Mouse (Mus musculus) embryo, embryonic 10.5 days (tissue): ENCODE results near the gene Anks1b.

Experiments
- DNase-seq: peaks from one replicate; pipeline ENCODE4 v3.0.0-alpha.2; 2015; ENCODE audit warnings: low spot score

Gene Anks1b

DNA sequence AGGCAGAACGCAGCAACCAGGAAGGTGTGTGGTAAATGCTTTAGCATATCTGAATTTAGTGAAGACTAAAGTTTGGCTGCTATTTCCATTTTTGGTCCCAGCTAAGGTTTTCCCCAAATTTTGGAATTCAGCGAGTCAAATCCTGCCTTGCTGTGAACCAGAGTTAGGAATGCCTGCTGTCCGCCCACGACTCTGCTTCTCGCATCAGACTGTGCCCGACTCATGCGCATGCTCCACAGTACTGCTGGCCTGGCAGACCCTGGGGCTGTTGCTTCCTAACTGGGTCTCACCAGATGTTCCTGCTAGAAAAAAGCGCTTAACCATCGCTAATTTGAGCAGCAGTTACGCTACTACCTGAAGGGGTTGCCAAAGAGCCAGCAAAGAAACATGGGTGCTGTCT is 801.1 kb downstream of the Anks1b start:
- no peak for DNase-seq

DNA sequence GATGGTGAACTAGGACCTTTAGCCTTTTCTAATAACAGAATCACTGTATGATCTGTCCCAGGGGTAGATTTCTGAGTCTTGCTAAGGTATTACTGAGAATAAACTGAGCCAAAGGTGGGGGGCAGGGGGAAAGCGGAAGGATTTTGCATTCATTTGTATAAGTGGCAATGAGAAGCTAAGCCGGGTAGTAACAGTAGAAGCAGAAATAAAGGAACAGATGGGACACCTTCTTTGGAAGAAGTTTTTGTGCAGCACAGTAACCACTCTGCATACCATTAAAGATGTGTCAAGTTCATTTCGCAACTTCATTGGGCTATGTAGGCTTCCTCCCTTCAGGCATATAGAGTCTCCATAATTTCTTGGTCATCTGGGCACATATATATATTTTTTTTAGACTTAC is 804.1 kb downstream of the Anks1b start:
- no peak for DNase-seq

DNA sequence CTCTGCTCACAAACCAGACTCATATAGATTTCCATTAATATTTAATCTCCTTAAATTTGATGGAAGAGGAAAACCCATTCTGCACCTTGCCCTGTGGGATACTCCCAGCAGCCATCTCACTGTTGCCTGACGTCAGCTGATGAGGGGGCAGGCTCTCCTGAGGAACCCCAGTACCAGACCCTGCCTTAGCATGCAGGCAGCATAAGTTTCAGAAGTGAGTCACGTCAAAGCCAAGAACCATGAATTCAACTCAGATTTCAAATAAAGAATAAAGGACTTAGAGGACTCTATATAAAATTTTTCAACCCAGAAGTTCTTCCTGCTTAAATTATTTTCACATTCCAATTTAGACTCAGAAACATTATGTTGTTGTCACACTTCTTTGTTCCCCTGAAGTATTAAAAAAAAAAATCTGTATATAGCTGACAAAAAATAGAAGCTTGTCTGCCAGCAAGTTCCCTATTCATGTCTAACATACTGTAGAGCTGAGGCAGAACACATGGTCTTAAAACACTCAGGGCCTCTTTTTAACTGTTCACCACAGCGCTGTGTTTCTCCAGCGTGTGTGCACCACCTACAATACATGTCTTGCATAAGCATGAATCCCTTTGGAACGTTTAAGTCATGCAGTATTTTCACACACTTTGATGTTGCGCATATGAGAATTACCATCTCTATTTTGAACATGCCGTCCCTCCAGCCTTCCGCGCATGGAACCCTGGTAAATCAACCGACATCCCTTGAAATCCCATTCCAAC is 806.6 kb downstream of the Anks1b start:
- DNase-seq: no peak

DNA sequence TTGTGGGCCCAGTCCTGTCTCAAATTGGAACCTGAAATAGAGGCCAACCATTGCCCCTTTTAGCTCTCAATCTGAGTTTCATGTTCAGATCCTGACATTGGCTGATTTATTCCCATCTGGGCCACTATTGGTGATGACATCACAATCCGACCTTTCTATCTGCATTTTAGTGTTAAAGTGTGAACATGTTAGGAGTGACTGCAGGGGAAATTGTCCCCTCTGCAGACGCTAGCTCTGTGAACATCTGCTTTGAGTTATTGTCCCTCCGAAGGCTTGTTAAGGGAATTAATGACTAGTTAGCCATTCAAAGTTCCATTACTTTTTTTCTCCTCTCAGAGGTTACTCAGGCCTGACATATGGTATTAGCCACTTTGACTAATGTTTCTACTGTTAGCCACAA is 810.5 kb downstream of the Anks1b start:
- DNase-seq: peak; percentile 60

DNA sequence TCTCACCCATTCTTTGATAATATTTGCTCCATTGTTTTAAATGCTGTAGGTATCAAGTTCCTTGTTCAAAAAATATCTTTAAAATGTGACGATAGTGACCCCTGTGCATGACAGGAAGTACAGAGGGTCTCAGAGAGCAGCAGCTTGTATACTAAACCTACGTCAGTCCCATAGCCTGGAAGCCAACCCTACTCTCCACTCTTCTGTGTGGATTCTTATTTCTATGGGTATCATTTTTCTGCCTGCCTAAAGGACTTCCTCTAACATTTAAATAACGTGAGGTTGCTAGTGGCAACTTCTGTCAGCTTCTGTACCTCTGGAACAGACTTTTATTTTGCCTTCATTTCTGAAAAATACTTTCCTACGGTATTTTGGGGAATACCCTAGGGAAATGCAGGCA is 812.1 kb downstream of the Anks1b start:
- no peak for DNase-seq

DNA sequence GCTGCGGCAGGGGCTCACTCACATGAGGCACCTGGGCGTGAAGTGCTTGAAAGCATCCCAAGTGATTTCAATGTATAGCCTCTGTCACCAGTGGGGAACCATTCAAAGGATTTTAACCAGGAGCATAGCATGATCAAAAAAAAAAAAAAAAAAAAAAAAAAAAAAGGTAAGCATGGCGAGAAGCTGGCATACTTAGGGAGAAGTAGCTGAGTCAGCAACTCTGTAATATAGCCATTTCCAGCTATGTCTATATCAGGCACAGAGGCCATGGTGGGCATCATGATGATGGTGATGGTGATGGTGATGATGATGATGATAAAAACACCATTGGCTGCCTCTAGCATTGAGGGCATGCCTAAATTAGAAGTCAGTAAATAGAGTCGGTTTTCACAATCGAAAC is 814.8 kb downstream of the Anks1b start:
- no peak for DNase-seq

DNA sequence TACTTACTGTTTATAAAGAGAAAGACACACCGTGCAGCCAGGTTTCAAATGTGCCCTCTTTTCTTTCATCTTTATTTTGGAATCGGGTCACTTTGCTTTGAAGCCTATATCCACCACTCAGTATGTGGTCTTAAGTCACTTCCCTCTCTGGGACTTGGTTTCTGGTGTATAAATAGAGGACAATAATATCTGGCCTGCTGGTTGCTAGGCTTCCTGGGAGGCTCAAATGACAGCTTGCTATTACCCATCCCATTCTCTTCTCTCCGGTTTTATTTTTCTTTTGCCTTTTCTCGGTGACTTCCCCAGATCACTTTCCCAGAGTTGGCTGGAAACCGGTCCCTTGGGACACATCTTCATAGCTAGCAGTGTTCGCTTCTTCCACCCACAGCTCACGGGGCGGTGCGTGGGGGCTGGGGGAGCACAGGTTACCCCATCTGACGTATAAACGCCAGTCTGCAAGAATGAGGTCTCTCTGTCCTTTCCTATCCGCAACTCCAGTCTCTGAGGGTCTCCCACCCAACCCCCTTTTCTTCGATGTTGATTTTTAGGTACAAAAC is 815.5 kb downstream of the Anks1b start:
- no peak for DNase-seq

DNA sequence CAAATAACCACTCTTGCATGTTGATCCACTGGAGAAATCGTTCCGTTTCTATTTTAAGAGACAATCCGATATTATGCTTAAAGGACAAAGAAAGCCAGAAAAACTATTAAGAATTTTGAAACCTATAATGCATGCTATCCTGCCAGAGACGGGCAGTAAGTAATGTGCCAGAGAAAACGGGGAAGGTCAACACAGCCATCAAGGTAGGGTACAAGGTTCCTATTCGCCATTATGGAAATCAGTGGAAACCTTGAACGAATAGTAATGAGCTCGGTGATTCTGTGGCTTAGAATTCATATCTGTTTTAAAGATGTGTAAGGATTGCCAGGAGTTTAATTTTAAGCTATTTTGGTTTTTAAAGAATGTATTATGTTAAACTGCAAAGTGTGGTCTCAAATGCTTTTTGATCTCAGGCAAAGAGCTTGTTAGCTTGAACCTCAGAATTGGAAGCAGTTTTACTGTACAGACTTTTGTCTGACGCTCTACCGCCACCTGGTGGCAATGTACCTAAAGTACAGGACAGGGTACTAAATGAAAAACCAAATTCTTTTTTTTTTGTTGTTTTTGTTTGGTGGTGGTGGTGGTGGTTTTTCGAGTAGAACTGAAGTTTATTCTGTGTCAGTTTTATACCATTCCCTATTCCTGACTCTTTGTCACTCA is 816.7 kb downstream of the Anks1b start:
- DNase-seq: peak; percentile 85

DNA sequence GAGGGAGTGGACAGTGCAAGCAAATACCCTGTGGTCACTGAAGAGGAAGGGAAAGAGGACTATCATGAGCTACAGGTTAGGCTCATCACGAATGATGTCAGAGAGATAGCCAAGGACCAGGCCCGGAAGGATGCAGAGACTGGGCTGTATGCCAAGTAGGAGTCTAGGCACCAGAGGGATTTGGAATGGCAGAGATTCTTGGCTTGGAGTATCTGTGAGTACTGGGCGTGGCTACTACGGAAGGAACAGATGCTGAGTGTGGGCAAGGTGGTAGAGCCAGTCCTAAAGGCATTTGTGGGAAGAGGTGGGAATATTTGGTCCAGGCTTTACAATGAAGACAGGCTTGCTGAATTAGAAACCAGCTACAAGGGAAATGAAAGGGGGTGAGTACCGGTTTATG is 823.4 kb downstream of the Anks1b start:
- DNase-seq: no peak

DNA sequence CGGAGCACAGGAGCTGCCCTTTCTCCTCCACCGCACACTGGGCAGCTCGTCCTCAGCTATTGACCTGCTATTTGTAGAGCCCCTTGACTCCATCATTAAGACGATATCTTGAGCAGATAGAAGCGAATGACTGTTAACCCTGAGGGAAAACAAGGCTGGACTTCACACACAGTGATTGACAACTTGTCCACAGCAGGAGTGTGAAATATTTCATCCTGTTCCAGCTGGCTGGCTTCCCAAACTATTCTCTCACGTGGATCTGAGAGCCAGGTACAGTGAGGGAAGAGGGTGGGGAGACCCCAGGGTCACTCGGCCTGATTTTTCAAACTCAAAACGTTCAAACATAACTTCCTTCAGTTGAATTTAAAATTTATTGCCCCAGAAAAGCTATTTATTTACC is 824.1 kb downstream of the Anks1b start:
- no peak for DNase-seq

DNA sequence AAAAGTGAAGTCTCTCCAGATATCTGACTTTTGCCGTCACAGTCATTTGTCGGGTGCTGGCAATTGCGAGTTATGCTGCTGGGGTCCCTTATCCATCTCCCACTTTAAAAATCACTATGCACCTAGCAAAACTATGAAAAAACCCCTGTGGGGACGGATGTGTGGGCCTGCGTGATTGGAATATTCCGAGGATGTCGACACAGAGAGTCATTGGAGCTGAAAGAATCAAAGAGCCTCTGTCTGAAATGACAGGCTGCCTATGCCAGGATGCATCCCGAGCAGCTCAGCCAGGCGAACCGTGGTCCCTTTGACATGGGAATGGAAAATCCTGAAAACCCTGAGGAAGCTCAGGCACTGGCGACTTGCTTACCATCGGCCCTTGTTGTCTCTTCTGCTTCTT is 825.9 kb downstream of the Anks1b start:
- no peak for DNase-seq

DNA sequence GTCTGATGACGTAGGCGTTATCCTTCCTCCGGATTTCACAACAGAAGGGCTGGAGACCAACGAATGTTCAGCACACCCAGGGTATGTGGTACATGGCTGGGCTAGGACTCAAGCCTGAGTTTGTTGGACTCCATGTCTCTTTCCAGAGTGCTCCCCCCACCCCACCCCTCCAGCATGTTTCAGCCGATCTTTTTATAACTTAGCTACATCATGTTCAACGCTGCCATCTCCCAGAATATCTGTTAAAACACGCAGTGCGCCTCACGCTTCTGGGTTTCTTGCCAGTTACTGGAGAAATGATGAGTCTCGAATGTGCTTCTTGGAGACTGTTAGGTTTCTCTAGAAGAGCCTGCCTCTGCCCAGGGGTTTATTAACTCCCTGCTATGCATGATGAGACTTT is 831.3 kb downstream of the Anks1b start:
- no peak for DNase-seq

DNA sequence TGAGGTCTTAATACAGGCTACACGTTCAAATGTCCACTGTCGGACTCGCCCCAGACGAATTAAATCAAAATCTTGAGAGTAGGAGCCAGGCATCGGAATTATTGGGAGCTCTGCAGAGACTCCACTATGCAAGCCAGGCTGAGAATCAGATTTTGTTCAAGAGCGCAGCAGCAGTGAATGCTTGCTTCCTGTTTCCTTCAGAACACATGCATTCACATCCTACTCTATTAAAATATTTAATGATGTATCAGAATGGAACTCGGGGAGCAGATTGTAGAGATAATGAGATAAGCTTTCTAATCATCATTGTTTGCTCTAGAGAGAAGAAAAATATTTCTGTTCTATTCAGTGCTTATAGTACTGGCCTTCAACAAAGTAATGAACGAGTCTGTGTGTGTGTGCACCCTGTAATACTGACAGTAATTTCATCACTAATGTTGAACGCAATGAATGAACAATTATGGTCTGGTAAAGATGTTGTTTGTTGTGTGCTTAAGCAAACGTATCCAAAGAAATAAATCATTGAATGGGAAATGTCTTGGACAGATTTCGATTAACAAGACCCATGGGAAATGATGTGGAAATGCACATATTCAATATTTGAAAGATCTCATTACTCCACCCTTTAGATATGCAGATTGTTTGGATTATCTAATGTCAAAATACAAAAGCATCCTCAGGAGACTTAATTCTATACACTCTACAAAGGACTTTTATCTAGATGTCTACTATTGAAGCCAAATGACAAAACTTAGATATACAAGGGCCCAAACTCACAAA is 835.7 kb downstream of the Anks1b start:
- DNase-seq: no peak

DNA sequence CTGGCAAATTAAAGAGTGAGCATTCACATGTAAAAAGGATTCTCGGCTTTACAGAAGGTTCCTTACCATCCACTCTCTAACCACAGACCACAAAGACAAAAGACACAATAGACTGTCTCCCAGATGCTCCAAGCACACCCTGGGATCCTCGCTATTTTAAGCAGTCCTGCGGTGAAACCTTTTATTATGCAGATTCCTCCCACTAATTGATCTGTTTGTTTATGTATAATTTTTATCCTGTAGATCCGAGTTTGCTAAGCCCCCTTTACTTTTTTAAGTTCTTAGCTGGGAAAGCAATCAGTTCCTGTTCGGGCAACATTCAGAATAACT is 836.3 kb downstream of the Anks1b start:
- no peak for DNase-seq

DNA sequence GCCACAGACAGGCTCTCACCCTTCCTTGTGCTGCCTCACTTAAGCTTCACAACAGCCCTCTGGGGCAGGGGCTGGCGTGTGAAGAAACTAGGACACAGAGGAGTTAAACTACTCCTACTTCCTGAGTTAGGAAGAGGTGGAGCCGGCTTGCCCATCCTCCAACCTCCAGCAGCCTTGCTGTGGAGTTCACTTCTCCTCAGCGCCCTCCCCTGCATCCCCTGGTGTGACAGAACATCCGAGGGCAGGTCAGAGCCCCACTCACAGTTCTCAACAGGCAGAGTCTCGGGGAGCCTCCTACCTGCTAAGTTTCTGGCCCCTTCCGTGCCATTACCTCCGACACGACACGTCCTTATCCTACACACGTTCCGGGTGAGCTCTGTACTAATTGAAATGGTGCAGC is 844.7 kb downstream of the Anks1b start:
- DNase-seq: no peak

DNA sequence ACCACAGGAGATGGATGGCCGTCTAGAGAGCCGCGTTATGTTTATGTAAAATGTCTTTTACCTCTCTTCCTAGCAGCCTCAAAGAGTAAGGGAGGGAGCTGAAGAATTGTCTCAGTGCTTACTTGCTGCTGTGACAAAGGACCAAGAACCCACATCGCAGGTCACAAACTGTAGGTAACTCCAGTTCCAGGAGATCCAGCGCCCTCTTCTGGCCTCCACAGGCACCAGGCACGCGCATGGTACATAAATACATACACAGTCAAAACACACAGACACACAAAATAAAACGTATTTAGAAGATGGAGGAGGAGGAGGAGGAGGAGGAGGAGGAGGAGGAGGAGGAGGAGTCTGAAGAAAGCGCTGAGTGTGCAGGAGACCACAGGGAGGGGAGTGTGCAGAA is 845.4 kb downstream of the Anks1b start:
- DNase-seq: no peak

DNA sequence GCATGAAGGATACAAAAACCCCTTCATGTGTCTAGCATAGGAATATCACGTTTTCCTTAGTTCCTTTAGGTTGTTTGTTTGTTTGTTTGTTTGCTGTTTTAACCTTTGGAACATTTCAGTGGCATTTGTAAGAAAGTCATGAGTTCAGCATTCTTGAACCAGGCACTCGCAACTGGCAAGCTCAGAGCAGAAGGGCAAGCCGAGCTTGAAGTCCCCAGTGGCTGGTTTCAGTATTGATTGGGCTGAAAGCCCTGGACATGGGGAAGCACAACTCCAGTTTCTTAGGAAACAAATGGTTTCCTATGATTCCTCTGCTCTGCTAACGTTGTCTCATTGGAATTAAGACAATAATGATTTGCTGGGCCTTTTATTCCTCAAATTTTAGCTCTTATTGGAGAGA is 846.7 kb downstream of the Anks1b start:
- no peak for DNase-seq

DNA sequence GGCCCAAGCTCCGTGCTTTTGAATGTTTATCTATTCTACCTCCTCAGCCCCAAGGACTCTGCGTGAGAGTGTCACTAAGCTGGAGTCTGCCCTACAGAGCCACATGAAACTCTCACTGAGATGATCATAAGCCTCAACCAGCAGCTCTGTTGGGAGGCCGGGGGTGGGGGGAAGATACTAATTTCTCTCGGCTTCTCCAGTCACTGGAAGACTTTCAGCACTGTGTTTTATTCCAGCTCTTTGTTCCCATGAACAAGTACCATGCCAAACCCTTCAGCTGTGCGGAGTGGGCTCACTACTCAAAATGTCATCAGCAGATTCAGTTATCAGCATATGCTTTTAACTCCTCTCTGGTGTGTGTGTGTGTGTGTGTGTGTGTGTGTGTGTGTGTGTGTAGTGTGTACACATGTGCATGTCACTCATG is 849.8 kb downstream of the Anks1b start:
- no peak for DNase-seq

DNA sequence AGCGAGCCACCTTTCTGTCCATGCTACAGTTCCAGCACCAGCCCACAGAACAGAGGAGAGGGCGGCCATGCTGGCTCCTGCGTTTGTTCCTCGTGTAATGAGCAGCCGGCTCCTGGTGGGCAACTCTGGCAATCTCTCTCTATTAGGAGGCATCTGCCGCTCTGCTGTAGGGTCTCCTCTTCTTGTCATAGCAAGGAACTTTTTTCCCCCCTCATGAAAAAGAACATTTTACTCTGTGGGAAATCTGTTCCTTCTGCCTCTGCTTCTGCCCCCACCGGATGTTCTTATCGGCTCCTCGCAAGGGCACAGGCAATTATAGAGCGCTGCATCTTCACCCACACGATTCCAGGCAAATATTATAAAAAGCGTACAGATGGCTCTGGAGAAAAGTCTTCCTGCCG is 850.6 kb downstream of the Anks1b start:
- DNase-seq: no peak

DNA sequence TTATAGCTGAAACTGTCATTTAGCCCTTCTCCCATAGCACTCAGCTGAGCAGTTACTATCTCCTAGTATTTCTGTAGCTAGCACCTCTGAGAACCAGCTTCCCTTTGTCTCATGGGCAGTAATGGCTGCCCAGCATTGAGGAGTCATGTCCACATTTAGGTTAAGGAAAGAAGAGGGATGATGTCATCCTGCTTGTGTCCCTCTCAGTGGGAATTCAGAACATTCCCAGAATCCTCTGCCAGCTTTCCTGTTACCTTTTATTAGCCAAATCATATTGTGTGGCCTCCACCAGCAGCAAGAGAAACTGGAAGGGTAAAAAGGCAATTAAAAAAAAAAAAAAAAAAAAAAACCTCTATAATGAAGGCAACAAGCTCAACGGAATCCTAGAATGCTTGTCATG is 851.6 kb downstream of the Anks1b start:
- DNase-seq: no peak

DNA sequence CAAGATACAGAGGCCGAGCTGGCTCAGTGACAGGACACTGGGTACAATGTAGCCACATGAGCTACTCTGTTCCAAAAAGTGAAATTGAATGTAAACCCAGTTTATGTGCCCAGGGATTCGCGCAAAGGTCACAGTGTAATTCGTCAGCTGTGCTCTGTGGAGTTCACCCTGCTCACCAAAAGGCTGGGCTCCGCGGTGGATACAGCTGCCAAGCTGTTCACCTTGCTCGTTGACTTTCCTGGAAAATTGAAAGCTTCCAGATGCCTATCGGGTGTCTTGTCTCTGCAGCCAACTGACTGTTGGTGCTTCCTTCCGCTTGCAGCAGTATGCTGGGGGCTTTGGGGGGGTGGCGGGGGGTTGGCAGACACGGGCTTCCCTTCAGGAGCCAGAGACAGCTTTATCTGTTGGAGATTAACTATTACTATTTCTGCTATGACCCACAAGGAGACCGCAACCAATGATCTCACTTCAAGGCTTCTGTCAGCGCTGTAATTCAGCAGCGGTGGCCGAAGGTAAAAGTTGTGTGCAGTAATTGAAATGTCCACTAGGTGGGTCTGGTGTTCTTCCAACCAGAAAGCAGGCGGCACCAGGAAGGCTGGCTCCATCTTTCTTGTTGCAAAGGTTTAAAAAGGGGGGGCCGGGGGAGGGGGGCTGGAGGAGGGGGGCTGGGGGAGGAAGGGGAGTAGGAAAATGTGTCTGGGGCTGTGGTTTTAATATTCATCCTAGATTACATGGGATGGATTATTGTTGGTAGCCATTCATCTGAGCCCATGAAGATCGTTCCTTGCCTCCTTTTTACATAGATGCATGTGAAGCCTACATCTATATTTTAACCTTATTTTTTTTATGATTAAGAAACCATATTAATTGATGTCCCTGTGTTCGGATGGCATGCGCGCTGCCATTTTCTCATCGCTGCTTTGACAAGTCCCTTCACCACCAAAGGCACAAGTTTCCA is 855.4 kb downstream of the Anks1b start:
- peak; percentile 92 for DNase-seq

DNA sequence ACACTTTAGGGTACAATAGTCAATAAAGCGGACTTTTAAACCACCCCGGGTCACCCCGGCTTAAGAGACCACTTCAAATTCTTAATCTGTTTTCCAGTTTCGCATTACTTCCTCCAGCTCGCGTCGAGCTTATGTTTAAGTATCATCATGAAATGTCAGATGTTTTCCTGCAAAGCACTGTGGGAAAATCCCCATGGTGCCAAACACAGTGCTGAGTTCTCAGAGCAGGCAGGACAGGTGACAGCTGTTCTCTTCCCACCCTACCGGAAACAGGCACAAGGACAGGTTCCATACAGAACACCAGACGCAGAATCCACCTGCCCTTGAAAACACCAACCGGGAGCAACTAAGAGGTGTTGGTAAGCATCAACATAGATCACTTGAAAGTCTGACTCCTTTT is 856.2 kb downstream of the Anks1b start:
- DNase-seq: no peak
